Mouse (Mus musculus) forebrain, embryonic 15.5 days (tissue): Measurements from ENCODE around the gene Ehmt2. TPM values are rescaled to one million over a fixed set of nuclear protein-coding genes. Genes with fewer than 3 reads are reported as not detected.

ENCODE experiments used
- ATAC-seq: fragments of 200-750 bp; cut with Nextera tagmentation; replicated peaks from 2 replicates; pipeline ENCODE4 v1.8.0; 2017; ENCODE audit warnings: mild to moderate bottlenecking, moderate TSS enrichment, moderate library complexity
- H3K27ac ChIP-seq: fragments of 300-500 bp; sonication (generic); replicated peaks from 2 replicates; pipeline ENCODE4 v1.5.1; 2015; ENCODE audit warnings: mild to moderate bottlenecking, inconsistent platforms
- H3K27me3 ChIP-seq: fragments of 300-500 bp; sonication (generic); 2 replicates; pipeline ENCODE4 v1.6.1; 2015; ENCODE audit warnings: inconsistent platforms
- H3K36me3 ChIP-seq: fragments of 300-500 bp; sonication (generic); 2 replicates; pipeline ENCODE4 v1.6.1; 2015; ENCODE audit warnings: mild to moderate bottlenecking, inconsistent platforms
- H3K4me1 ChIP-seq: fragments of 300-500 bp; sonication (generic); 2 replicates; pipeline ENCODE4 v1.6.1; 2015; ENCODE audit warnings: inconsistent platforms
- H3K4me2 ChIP-seq: fragments of 300-500 bp; sonication (generic); replicated peaks from 2 replicates; pipeline ENCODE4 v1.6.1; 2015; ENCODE audit warnings: mild to moderate bottlenecking, inconsistent platforms
- H3K4me3 ChIP-seq: fragments of 300-500 bp; sonication (generic); 2 replicates; pipeline ENCODE4 v1.5.1; 2015; ENCODE audit warnings: mild to moderate bottlenecking, inconsistent platforms
- H3K9ac ChIP-seq: fragments of 300-500 bp; sonication (generic); replicated peaks from 2 replicates; pipeline ENCODE4 v1.6.1; 2015; ENCODE audit warnings: mild to moderate bottlenecking, inconsistent platforms
- H3K9me3 ChIP-seq: fragments of 300-500 bp; sonication (generic); 2 replicates; pipeline ENCODE4 v1.6.1; 2016; ENCODE audit warnings: inconsistent platforms
- WGBS: fragments of 180-500 bp; shearing (Covaris S2); methylation state at CpG from one replicate; pipeline ENCODE4 v1.1.7; 2015; ENCODE audit warnings: mixed read lengths; 5-methylcytosine and 5-hydroxymethylcytosine counted together
- polyA plus RNA-seq: library from polyadenylated mRNA; unstranded; fragments of >200 nt; fragmentation: Nextera tagmentation; extraction: Ambion mirVana; gene quantifications from 2 replicates; pipeline ENCODE4 v1.2.1, GENCODE M21; 2015

The Ehmt2 gene
- polyA plus RNA-seq, 1 experiment from 2014 or later, result 108 TPM

DNA sequence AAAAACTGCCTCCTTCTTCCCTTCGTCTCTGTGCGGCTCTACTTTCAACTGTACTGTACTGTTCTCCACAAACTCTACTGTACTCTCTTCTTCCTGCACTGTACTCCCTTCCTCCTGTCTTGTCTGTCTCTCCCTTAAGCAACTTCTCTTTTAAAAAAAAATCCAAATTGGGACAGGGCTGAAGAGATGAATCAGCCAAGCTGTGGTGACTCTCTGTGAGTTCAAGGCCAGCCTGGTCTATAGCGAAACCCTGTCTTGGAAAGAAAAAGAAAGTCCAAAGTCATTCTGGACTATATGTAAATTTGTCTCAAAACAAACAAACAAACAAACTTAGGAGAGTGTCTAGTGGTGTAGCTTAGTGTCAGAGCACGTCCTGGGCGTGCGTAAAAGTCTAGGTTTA is 23.9 kb upstream of the Ehmt2 start:
- no peaks in the 10 kb centered on the region for H3K27me3 ChIP-seq
- WGBS, result 90% methylated on average over 6 of the region's 6 CpGs
- H3K4me3 ChIP-seq, result no peak overlapping the region
- no peaks in the 10 kb centered on the region for H3K4me1 ChIP-seq
- ATAC-seq, result no peak
- no peaks in the 10 kb centered on the region for H3K9me3 ChIP-seq
- H3K9ac ChIP-seq, result no peak overlapping the region
- H3K36me3 ChIP-seq, result no peaks in the 10 kb centered on the region
- H3K4me2 ChIP-seq, result no peak overlapping the region
- H3K27ac ChIP-seq, result no peak overlapping the region

DNA sequence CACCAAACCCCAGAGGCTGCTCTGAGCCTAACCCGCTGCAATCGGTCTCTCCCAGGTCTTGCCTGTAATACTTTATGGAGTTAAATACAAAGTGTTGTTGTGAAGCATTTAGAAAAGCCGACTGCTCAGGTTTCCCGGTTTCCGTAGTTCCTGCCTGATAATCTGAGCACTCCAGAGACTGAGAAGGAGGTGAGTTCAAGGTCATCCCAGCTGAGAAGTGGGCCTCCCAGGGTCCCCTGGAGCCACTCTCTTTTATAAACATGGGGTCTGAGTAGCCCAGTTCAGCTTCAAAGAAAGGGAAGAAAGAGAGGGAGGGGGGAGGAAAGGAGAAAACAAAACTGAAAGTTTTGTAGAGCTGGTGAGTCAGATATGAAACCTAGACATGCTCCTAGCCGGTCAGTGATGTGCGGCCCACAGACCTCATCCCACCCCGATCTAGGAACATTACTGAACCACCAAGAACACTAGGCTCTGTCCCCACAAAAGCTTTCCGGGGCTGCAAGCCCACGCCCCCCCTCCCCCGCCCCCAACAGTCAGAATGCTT is 18.9 kb upstream of the Ehmt2 start, which contains the start of gene Zbtb12:
TSS of gene Zbtb12 (plus strand) at position 148 of the 544 bp plus-strand sequence.
- Histone ChIP-seq H3K4me1 (no peaks in the 10 kb centered on the region), H3K4me2 (no peak within 1 kb of the TSS), H3K4me3 (no peak within 1 kb of the TSS), H3K9ac (no peak within 1 kb of the TSS), H3K9me3 (no peaks in the 10 kb centered on the region), H3K36me3 (no peaks in the 10 kb centered on the region), H3K27ac (no peak within 1 kb of the TSS), H3K27me3 (no peaks in the 10 kb centered on the region)
- no peak for ATAC-seq
- WGBS, result 64% methylated on average over 11 of the region's 11 CpGs

DNA sequence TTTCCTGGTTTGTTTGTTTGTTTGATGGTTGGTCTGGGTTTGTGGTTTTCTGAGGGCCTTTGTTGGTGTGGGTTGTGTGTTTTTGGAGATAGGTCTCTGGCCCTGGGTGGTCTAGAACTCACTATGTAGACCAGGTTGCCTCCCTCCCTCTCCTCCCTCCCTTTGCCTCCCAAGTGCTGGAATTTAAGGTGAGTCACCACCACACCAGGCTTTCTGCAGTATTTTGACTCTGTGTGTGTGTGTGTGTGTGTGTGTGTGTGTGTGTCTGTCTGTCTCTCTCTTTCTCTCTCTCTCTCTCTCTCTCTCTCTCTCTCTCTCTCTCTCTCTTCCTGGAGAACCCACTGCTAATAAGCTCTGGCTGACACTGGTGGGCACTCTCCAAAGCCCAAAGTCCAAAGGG is 17.1 kb upstream of the Ehmt2 start:
- H3K4me1 ChIP-seq, result no peaks in the 10 kb centered on the region
- H3K36me3 ChIP-seq, result no peaks in the 10 kb centered on the region

DNA sequence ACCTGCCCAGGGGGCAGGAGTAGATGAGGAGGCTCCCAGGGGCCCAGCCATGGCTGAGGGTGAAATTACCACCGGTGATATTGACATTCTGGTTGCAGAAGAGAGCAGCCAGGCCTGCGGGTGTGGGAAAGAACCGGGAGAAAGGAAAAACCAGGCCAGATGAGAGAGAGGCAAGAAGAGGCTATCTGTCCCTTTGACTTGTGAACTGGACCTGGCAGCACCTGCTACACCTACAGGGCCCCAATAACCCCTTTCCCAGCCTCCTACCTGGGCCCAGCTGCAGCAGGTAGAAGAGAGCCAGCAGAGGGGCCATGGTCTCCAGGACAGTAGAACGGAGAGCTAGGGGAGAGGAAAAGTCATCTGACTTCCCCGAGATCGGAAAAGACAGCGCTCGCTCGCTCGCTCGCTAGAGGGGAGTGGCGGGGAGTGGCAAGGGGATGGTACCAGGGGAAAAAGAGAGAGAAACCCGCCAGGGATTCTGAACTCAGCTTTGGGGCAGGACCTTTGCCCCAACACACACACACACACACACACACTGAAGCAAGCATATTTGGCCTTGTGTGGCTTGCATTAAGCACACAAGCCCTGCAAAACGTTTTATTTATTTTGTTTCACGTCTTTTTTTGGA is 16.5 kb upstream of the Ehmt2 start, which contains the start of gene Gm20547:
TSS of gene Gm20547 (minus strand) at position 360 of the 628 bp plus-strand sequence.
- Histone ChIP-seq H3K4me1 (no peaks in the 10 kb centered on the region), H3K36me3 (no peaks in the 10 kb centered on the region), H3K27me3 (no peaks in the 10 kb centered on the region), H3K9ac (no peak within 1 kb of the TSS), H3K9me3 (no peaks in the 10 kb centered on the region), H3K4me3 (no peak within 1 kb of the TSS), H3K27ac (no peak within 1 kb of the TSS), H3K4me2 (no peak within 1 kb of the TSS)
- ATAC-seq, result no peak
- whole genome bisulfite sequencing, result 10% methylated on average over 15 of the region's 15 CpGs

More for the DNA sequence above, 17.1 kb upstream of the Ehmt2 start:
- no peak for ATAC-seq
- no peaks in the 10 kb centered on the region for H3K9me3 ChIP-seq
- H3K4me2 ChIP-seq, result no peak overlapping the region
- H3K9ac ChIP-seq, result no peak overlapping the region
- no peak overlapping the region for H3K27ac ChIP-seq
- H3K27me3 ChIP-seq, result no peaks in the 10 kb centered on the region
- no peak overlapping the region for H3K4me3 ChIP-seq

DNA sequence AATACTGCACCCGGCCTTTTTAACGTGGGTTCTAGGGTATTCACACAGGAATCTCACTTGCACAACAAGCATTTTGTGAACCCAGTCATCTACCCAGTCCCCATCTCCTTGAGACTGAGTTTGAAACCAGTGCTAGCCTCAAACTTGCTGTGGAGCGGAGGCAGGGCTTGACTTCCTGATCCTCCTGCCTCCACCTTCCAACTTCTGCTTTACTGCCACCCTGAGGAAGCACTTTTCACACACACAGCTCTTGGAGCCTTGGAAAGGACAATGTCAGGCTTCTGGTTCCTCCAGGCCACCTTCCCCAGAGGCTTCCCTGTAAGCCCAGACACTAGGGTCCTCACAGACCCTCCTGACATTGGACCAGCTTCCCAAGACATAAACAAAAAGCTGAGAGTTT is 14.9 kb upstream of the Ehmt2 start:
- no peak for ATAC-seq
- no peaks in the 10 kb centered on the region for H3K36me3 ChIP-seq
- WGBS, result 63% methylated on average over 3 of the region's 3 CpGs

DNA sequence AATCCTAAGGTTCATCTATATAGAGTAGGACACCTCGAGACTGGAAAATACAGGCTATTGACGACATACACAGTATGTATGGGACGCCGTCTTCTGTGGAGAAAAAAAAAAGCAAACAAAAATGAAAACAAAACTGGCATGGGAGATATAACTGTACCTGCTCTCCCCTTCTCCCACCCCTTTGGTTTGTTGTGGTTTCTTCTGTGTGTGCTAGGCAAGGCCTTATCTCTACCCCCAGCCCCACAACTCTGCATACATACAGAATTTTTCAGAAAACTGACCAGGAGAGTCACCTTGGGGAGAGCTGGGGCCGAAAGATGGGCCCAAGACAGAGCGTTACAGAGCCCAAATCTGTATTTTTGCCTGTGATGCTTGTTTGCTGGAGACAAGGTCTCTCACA is 13.6 kb upstream of the Ehmt2 start:
- WGBS, result 86% methylated on average over 6 of the region's 6 CpGs
- Histone ChIP-seq H3K27ac (no peak overlapping the region), H3K27me3 (no peaks in the 10 kb centered on the region), H3K36me3 (no peaks in the 10 kb centered on the region), H3K4me3 (no peak overlapping the region), H3K4me1 (no peaks in the 10 kb centered on the region), H3K9me3 (no peaks in the 10 kb centered on the region), H3K4me2 (no peak overlapping the region), H3K9ac (no peak overlapping the region)
- ATAC-seq, result no peak

More for the DNA sequence above, 14.9 kb upstream of the Ehmt2 start:
- Histone ChIP-seq H3K9ac (no peak overlapping the region), H3K9me3 (no peaks in the 10 kb centered on the region), H3K27ac (no peak overlapping the region), H3K4me2 (no peak overlapping the region), H3K4me1 (no peaks in the 10 kb centered on the region), H3K4me3 (no peak overlapping the region), H3K27me3 (no peaks in the 10 kb centered on the region)

DNA sequence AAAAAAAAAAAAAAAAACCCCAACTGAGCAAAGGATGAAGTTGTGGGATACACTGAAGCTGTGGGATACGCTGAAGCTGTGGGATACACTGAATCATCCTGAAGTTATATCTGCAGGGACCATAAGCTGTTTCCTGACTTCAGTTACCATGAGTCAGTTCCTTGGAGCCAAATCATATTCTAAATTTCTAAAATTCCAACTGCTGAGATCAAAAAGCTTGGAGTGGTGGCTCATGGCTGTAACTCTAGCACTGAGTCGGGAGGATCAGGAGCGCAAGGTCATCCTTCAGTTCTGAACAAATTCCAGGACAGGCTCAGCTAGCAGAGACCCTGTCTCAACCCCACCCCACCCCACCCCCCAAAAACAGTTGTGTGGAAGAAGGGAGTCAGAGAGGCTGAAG is 12.7 kb upstream of the Ehmt2 start:
- WGBS, result 85% methylated on average over 3 of the region's 3 CpGs

DNA sequence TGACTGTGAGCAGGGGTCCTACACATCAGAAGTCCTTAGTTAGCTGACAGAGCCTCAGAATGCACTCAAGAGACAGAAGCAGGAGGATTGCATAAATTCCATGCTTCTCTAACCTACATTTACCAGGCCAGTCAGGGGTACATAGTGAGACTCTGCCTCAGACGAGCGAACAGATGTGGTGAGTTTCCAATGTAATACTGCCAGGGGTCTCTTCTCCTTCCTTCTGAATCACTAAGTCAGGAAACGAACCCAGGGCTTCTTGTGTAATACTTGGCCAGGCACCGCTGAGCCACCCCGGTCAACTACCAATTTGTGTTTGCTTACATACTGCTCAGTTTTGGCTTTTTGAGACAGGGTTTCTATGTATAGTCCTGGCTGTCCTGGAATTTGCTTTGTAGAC is 10.3 kb upstream of the Ehmt2 start:
- H3K4me2 ChIP-seq, result no peak overlapping the region
- no peak overlapping the region for H3K9ac ChIP-seq
- H3K4me1 ChIP-seq, result no peaks in the 10 kb centered on the region
- no peaks in the 10 kb centered on the region for H3K36me3 ChIP-seq
- H3K4me3 ChIP-seq, result no peak overlapping the region
- WGBS, result 90% methylated on average over 5 of the region's 5 CpGs
- H3K27ac ChIP-seq, result no peak overlapping the region
- ATAC-seq, result no peak
- no peaks in the 10 kb centered on the region for H3K27me3 ChIP-seq
- no peaks in the 10 kb centered on the region for H3K9me3 ChIP-seq

More for the DNA sequence above, 12.7 kb upstream of the Ehmt2 start:
- Histone ChIP-seq H3K36me3 (no peaks in the 10 kb centered on the region), H3K9me3 (no peaks in the 10 kb centered on the region), H3K4me1 (no peaks in the 10 kb centered on the region), H3K27ac (no peak overlapping the region), H3K4me3 (no peak overlapping the region), H3K9ac (no peak overlapping the region), H3K27me3 (no peaks in the 10 kb centered on the region), H3K4me2 (no peak overlapping the region)
- ATAC-seq, result no peak

DNA sequence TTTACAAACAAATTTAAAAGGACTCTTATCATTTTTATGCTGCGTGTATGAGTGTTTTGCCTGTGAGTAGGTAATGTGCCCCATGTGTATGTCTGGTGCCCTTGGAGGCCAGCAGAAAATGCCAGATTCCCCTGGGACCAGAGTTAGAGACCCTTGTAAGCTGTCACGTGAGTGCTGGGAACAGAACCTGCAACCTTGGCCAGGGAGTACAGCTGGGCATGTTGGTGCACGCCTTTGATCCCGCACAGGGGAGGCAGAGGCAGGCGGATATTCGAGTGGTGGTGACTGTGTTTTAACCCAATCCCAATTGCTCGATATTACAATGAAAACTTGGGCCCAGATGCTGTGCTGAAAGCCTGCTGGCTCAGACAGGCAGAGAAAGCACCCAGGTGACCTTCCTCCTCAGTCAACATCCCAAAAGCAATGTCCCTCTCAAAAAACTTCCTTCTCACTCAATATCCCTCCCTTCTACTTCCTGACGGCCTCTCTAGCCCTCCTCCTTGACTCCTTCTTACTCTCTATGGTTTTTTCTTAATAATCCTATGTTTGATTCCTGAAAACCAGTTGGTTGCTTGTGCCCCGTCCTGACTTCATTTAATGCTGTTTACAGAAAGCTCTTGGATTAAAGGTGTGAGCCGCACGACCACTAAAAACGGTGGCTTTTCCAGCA is 8.1 kb upstream of the Ehmt2 start:
- WGBS, result 88% methylated on average over 12 of the region's 12 CpGs
- Histone ChIP-seq H3K4me2 (no peak overlapping the region), H3K9me3 (no peaks in the 10 kb centered on the region), H3K27ac (no peak overlapping the region), H3K9ac (no peak overlapping the region), H3K4me1 (peaks cover 9% of the 10 kb centered on the region), H3K36me3 (no peaks in the 10 kb centered on the region), H3K27me3 (no peaks in the 10 kb centered on the region), H3K4me3 (no peak overlapping the region)
- no peak for ATAC-seq

DNA sequence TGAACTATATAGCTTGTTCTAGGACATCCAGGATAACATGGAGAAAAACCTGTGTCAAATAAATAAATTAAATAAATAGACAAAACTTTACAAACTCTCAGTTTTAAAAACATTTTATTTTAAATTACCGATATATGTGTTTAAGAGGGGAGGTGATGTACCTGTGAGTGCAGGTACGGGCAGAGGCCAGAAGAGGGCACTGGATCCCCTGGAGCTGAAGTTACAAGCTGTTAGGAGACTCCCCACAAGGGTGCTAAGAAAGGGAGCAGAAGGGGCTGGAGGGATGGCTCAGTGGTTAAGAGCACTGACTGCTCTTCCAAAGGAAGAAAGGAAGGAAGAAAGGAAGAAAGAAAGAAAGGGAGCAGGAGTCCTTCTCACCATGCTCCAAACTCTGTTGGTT is 6.9 kb upstream of the Ehmt2 start:
- peaks cover 21% of the 10 kb centered on the region for H3K4me1 ChIP-seq

DNA sequence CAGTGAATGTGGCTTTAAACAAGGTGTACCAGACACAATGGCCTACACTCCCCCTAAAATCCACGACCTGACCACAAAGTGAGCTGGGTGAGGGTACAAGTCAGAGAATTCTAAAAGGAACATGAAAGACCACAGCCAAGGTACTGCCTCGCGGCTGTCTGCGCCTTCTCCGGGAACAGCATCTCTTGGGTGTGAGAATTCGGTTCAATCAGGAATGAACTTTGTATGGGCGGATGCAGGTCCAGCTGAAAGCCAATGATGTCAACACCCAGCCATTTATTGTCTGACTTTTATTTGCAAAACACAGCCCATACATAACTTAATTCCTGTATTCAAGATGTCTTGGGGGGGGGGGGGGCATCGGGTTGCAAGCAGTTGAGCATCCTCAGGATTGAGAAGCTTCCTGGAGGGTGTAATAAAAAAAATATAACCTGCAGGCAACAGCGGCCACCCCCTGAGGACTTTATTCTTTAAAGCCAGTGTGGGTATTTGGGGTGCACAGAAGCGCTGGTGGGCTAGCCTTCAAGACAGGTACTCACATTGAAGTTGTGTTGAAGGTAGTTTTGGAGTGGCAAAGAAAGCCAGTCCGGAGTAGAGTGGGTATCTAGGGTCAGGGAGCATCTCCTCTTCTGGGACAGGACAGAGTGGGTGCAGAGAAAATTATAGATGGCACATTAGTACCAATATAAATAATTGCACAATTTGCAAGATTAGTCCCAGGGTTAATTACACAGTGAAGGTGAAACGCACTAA is 5.0 kb upstream of the Ehmt2 start:
- no peaks in the 10 kb centered on the region for H3K9me3 ChIP-seq
- peak overlapping the region; percentile 57; the same call in 1 of the 2 replicates for H3K9ac ChIP-seq
- ATAC-seq, result no peak
- peak overlapping the region; percentile 97; the same call in 1 of the 2 replicates for H3K4me2 ChIP-seq
- 0 out of 2 replicates have a peak, but pooled peaks cover 3% of the 10 kb centered on the region for H3K36me3 ChIP-seq
- peak overlapping the region; percentile 88 for H3K27ac ChIP-seq
- H3K4me1 ChIP-seq, result peaks cover 36% of the 10 kb centered on the region
- WGBS, result 68% methylated on average over 12 of the region's 12 CpGs
- H3K4me3 ChIP-seq, result peak overlapping the region; percentile 81
- no peaks in the 10 kb centered on the region for H3K27me3 ChIP-seq

More for the DNA sequence above, 6.9 kb upstream of the Ehmt2 start:
- no peak for ATAC-seq
- Histone ChIP-seq H3K27me3 (no peaks in the 10 kb centered on the region), H3K9ac (no peak overlapping the region), H3K9me3 (no peaks in the 10 kb centered on the region), H3K4me3 (no peak overlapping the region), H3K27ac (no peak overlapping the region), H3K4me2 (no peak overlapping the region), H3K36me3 (0 out of 2 replicates have a peak, but pooled peaks cover 2% of the 10 kb centered on the region)
- WGBS, result 90% methylated on average over 2 of the region's 2 CpGs

DNA sequence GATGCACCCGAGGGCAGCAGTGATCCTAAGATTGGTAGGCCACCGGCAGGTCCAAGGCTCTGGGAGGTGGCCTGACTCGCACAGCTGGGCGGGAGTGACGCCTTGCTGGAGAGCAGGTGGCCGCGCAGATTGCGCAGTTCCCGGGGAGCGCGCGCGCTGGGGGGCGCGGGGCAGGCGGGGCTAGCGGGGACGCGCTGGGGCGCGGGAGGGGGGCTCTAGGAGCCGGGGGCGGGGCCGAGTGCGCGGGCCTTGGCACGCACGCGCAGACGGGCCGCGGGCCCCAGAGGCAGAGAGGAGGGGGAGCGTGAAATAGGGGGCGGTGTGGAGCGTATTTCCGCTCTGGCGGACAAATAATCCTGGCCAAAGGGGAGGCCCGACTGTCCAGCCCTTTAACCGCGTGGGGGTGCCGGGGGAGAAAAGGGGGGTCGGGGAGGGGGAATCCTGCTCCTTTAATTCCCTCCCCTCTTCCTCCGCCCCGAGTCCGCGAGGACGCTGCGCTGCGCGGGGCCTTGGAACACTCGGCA is 4.1 kb upstream of the Ehmt2 start:
- H3K4me1 ChIP-seq, result peaks cover 36% of the 10 kb centered on the region
- 0 out of 2 replicates have a peak, but pooled peaks cover 3% of the 10 kb centered on the region for H3K36me3 ChIP-seq
- H3K9ac ChIP-seq, result peak overlapping the region; percentile 87
- H3K9me3 ChIP-seq, result no peaks in the 10 kb centered on the region
- ATAC-seq, result peak; percentile 89
- 0% methylated on average over 30 of the region's 51 CpGs for WGBS
- no peaks in the 10 kb centered on the region for H3K27me3 ChIP-seq
- peak overlapping the region; percentile 81 for H3K4me3 ChIP-seq
- peak overlapping the region; percentile 97 for H3K4me2 ChIP-seq
- peak overlapping the region; percentile 92 for H3K27ac ChIP-seq
